Mouse (Mus musculus): ENCODE measurements around the gene Slc17a8.
"Not testable (repeated sequence)": the region's sequence is repeated elsewhere in the genome, so short reads cannot be mapped to it uniquely, and the experiment has no call there.

Slc17a8 gene

GRCm38 (mm10) chr10:89589877-89590276, 31.2 kb downstream of the Slc17a8 start:
- DNase-seq (ENCODE audit: low read depth, low spot score): peak; percentile 12

DNA sequence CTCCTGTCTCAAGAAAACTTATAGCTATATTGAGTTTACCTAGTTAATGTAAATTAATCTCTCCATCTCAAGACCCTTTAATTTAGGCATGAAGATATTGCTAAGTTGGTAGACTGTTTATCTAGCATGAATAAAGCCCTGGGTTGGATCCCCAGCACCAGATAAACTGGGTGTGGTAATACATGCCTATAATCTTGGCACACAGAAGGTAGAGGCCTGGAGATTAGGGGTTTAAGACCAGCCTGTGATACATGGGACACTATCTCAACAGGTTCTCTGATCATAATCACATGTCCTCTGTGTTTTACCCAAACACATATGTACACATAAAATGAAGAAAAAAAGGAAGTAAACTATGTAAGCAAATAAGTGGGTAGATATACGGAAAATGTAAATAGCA, 32.3 kb downstream of the Slc17a8 start:
- no peak for DNase-seq (ENCODE audit: low read depth, low spot score)

DNA sequence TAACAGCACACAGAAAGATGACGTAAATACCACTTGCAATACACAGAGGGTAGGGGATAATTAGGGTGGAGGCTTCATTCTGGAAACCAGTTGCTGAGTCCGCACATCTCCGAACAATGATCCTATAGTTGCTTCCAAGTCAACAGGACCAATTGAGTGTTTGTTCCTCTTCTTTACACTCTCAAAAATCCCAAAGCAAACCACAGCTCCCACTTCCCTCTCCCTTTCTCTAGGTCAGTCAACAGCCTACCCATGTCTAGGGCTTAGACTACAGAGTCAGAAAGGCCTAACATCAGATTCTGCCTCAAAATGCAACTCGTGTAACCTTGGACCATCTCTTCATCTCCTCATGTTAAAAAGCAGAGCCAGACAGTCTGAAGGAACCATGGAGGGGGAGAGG, 36.3 kb downstream of the Slc17a8 start:
- no peak for DNase-seq (ENCODE audit: low read depth, low spot score)

DNA sequence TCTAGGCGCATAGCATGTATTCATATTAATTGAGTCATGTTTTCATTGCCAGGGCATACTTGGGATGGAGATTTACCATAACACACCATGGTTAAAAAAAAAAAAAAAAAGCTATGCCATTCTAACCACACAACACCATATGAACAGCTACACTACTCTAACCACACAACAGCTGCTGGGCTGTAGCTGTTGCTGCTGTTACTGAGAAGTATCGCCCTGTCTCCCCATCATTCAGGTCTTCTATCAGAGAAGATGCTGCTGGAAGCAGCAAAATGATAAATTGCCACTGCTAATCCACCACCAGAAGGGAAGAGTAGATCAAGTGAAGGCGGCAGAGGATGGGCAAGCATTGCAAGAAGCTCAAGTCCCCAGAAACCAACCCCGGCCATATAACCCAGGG, 42.3 kb downstream of the Slc17a8 start:
- no peak for DNase-seq (ENCODE audit: low read depth, low spot score)

DNA sequence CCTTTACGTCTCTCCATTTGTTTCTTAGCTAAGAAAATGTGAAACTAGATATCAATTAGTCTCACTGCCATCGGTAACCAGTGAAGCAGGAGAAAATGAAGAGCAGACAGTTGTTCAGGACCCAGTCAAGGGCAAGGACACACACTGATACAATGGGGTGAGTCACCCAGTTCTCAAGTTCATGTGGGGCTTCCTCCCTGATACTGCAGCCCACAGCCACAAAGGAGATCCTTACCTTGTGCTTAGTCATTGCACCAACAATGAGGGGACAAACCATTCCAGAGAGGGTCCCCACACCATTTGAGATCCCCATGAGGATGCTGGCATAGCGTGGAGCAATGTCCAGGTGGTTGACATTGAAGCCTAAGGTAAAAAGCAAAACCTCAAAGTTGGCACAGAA, 43.4 kb downstream of the Slc17a8 start:
- DNase-seq (ENCODE audit: low read depth, low spot score): no peak

DNA sequence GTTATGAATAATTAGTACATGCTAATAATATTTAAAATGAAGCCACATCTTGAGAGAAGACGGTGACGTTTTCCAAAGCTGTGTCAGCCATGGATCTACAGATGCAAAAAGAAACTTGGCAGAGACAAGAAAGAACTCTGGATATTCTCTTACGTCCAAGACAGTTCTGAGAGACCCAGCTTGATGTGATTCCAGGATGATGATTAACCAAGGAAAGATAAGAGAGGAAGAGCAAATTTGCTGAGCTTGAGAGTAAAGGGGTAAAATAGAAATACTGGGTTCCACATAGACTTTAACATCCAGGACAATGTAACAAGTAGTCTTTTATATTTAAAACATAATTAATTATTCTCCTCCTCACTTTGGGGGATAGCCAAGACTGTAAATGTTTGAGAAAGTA, 47.6 kb downstream of the Slc17a8 start:
- DNase-seq (ENCODE audit: low read depth, low spot score): no peak

- DNase-seq (ENCODE audit: low read depth, low spot score): no peak
Measured at GRCm38 (mm10) chr10:89572946-89573345, 48.1 kb downstream of the Slc17a8 start.

GRCm38 (mm10) chr10:89567391-89567790, 53.7 kb downstream of the Slc17a8 start:
- no peak for DNase-seq (ENCODE audit: low read depth, low spot score)

DNA sequence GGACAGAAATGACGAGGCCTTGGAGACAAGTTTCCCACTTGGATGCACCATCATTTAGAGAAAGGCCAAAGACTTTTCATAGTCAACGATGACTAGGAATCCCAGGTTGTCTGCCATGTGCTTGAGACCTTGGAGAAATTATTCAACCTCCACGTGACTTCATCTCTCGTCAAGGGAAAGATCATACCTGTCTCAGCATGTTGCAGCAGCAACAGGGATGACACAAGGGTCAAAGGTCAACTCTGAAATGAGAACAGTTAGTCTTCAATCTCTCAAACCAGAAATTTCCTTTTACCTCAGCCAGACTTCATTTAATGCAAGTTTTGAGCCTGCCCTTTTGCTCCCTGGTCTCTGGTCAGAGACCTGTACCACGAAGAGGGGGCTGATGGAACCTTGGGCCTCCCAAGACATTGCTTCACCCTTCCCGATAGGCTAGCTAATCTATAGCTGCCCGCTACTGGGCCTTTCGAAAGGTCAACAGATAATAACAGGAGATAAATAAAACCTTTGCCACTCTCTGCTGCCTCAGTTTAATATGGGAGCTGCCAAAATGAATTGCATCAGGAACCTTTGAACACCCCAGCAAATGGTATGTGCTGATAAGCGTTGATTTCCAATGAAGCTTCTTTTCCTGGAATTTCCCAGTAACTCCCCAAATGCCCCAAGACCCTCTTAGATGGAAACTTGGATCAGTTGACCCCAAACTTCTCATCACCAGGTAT, 55.6 kb downstream of the Slc17a8 start:
- no peak for DNase-seq (ENCODE audit: low read depth, low spot score)

DNA sequence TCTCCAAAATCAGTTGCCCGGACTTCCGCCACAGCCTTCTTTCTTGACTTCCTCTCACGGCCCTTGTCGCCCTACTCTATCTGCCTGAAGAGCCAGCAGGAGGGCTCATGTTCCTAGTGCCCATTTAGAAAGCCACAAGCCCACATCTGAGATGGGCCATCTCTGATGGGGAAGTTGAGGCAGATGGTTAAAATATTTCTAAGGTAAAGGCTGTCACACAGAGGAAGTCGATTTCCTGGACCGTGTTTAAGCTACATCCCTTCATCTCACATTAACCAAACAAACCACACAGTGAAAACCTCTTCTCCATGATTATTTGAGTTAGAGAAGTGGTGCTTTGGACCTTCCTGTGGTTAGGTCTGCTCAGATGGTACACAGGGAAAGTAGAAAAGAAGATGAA, 58.9 kb downstream of the Slc17a8 start:
- DNase-seq (ENCODE audit: low read depth, low spot score): no peak

DNA sequence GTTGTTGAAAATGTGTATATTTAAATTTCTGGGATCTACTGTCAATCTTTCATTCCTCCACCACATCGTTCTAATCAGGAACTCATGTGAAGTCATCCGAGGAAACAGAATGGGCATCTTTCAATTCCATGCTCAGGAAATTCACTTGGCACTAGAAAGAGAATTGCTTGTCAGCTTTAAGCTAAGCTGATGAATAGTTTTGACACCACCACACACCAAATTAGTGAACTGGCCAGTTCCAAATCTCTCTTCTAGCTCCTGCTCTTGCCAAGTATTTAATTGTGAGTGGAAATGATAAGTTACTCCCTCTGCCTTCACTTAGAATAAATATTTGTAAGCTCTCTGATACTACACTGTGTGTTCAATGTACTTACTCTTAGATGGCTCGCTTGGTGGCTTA, 61.7 kb downstream of the Slc17a8 start:
- no peak for DNase-seq (ENCODE audit: low read depth, low spot score)

DNA sequence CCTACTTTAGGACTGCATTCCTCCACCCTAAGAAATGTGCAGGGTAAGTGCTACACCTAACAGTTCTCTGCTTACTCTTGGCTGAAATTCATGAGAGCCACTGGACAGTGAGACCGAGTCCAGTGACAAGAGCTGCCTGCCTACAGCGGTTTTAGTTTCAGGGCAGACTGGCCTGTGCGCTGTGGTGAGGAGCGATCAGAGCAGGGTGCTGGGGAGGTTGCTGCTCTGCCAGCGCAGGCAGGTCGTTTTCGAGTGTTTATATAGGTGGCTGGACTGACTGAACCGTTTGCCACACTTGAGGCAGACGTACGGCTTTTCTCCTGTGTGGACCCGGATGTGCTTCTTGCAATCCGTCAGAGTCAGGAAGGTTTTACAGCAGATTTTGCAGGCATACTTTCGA, 66.2 kb downstream of the Slc17a8 start:
- DNase-seq (ENCODE audit: low read depth, low spot score): not testable (repeated sequence)

DNA sequence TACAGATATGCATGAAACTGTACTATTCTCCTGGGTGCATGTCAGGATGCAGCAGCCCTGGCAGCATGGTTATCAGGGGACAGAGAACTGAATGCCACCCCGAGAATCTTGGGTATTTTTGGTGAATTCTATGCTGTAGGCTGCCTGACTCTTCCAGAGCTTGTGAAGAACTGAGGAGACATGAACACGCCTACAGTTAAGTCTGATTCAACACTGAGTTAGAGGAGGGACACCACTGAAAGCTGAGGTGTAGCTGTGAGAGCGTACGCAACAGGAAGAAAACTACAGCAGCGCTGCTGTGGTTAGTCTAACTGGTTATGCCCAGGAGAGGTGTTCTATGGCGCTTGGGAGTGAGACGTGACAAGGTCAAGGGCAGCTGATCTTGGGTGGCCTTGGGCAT, 67.2 kb downstream of the Slc17a8 start:
- DNase-seq (ENCODE audit: low read depth, low spot score): not testable (repeated sequence)

- no peak for DNase-seq (ENCODE audit: low read depth, low spot score)
Measured at GRCm38 (mm10) chr10:89553015-89553414, 68.0 kb downstream of the Slc17a8 start.

GRCm38 (mm10) chr10:89551657-89552056, 69.4 kb downstream of the Slc17a8 start:
- no peak for DNase-seq (ENCODE audit: low read depth, low spot score)

GRCm38 (mm10) chr10:89548028-89548427, 73.0 kb downstream of the Slc17a8 start:
- no peak for DNase-seq (ENCODE audit: low read depth, low spot score)

DNA sequence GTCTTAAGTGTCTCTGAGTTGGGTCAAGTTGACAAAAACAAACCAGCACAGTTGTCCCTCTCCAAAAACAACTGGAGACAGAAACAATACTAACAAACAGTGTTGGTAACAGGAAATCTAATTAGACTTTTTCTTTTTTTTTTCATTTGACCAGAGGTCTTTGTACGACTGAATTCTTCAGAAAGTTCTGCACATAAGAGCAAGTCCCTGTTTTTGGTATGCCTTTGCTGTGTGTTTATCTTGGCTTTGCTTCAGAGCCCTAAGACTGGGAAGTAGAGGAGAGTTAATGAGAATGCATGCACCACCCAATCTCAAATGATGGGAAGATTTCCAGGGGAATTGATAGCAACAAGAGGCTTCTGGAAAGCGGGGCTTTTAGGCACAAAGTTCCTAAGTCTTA, 74.1 kb downstream of the Slc17a8 start:
- no peak for DNase-seq (ENCODE audit: low read depth, low spot score)

GRCm38 (mm10) chr10:89543867-89544266, 77.2 kb downstream of the Slc17a8 start:
- no peak for DNase-seq (ENCODE audit: low read depth, low spot score)

- no peak for DNase-seq (ENCODE audit: low read depth, low spot score)
Measured at GRCm38 (mm10) chr10:89542321-89542720, 78.7 kb downstream of the Slc17a8 start.

- no peak for DNase-seq (ENCODE audit: low read depth, low spot score)
Measured at GRCm38 (mm10) chr10:89532929-89533727, 87.9 kb downstream of the Slc17a8 start, which contains the start of gene Nr1h4. Gene Nr1h4 (minus strand): TSS chr10:89533585.

- DNase-seq (ENCODE audit: low read depth, low spot score): no peak
Measured at GRCm38 (mm10) chr10:89532451-89532850, 88.6 kb downstream of the Slc17a8 start.

DNA sequence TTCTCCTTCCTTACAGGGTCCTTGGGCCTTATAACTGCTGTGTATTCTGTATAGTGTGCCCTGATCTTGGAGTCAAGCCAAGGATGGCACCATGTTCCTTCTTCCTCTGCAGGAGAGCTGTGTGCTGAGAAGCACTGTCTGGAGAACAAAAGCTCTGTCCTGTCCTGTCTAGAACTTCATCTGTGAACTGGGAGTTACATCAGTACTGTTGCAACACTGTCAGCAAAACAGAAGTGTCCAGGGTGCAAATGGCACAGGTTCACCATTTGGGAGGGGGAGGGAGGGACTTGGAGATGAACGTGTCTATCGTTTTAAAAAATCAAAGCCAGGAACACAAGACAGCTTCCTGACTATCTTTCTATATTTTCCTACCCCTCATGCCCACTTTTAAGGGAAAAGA, 89.1 kb downstream of the Slc17a8 start:
- DNase-seq (ENCODE audit: low read depth, low spot score): no peak

DNA sequence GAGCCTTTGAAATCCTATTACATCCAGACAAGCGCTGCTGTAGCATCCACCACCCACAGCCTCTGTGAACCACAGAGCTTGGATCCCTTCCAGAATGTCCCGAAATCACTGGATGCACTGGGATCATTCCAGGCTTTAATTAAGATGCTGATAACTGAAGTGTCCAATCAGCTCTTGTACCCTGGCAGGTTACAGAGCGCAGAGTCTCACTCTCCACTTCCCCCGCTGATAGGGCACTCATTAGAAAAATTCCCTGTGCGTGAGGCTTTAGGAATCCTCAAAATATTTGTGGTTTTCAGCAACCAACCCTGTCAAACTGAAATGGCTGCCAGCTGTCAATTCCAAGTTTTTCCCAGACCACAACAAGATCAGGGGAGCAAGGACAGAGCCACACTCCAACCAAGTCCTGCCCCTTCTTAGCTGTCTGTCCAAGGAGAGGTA, 89.8 kb downstream of the Slc17a8 start:
- no peak for DNase-seq (ENCODE audit: low read depth, low spot score)
